Mouse (Mus musculus): ENCODE measurements around the gene Kifc5b.
"Not testable (repeated sequence)": the region's sequence is repeated elsewhere in the genome, so short reads cannot be mapped to it uniquely, and the experiment has no call there.

Gene Kifc5b

GRCm38 (mm10) chr17:26971247-26971905, 54.5 kb downstream of the Kifc5b start:
- DNase-seq (ENCODE audit: low read depth), result no peak

GRCm38 (mm10) chr17:26972107-26972506, 55.2 kb downstream of the Kifc5b start:
- DNase-seq (ENCODE audit: low read depth), result no peak

GRCm38 (mm10) chr17:26972703-26973574, 56.0 kb downstream of the Kifc5b start, which contains the start of gene Zbtb9:
Gene Zbtb9, plus strand, starts transcription at chr17:26973167.
- peak; percentile 89 for DNase-seq (ENCODE audit: low read depth)

GRCm38 (mm10) chr17:26974547-26974946, 57.7 kb downstream of the Kifc5b start:
- no peak for DNase-seq (ENCODE audit: low read depth)

GRCm38 (mm10) chr17:26975415-26975814, 58.5 kb downstream of the Kifc5b start:
- DNase-seq (ENCODE audit: low read depth), result no peak

- DNase-seq (ENCODE audit: low read depth), result not testable (repeated sequence)
Observed at GRCm38 (mm10) chr17:26977354-26977753, 60.5 kb downstream of the Kifc5b start.

GRCm38 (mm10) chr17:26979426-26979825, 62.5 kb downstream of the Kifc5b start:
- DNase-seq (ENCODE audit: low read depth), result no peak

- DNase-seq (ENCODE audit: low read depth), result no peak
Observed at GRCm38 (mm10) chr17:26981050-26981449, 64.2 kb downstream of the Kifc5b start.

All from fibroblast of lung, adult 2 months (primary cell).